Mouse (Mus musculus) brain, embryonic 14.5 days (tissue): ENCODE measurements around the gene Dusp7.

Source experiments
- CTCF ChIP-seq: fragments of 200-500 bp; IDR thresholded peaks from 2 replicates; pipeline ENCODE4 v1.5.1; 2012; ENCODE audit warnings: inconsistent platforms, mild to moderate bottlenecking, moderate library complexity, borderline replicate concordance; ENCODE audit not compliant: insufficient read depth, insufficient read length; ENCODE audit errors: extremely low read depth
- POLR2A ChIP-seq: fragments of 200-500 bp; IDR thresholded peaks from 2 replicates; pipeline ENCODE4 v1.6.1; 2012; ENCODE audit warnings: mild to moderate bottlenecking, inconsistent platforms, borderline replicate concordance; ENCODE audit not compliant: poor library complexity, insufficient read depth, insufficient read length, severe bottlenecking; ENCODE audit errors: extremely low read depth

GRCm38 (mm10) chr9:106421033-106421864 lies 52.8 kb downstream of the Dusp7 start:
- no peak for TF ChIP-seq CTCF
- no peak for TF ChIP-seq POLR2A
